Mouse (Mus musculus) G1E-ER4 (cell line): Measurements from ENCODE around the gene Fosl2. TPM values are rescaled to one million over a fixed set of nuclear protein-coding genes. Genes with fewer than 3 reads are reported as not detected.

Source experiments
- GATA1 ChIP-seq: IDR thresholded peaks from one replicate; pipeline ENCODE4 v1.8.0; 2012; ENCODE audit warnings: low read length, inconsistent platforms
- polyA plus RNA-seq: library from polyadenylated mRNA; stranded (reverse); fragments of >175 nt; gene quantifications from 2 replicates; pipeline ENCODE4 v1.2.3, GENCODE M21; 2012

The Fosl2 gene
- polyA plus RNA-seq, 1 experiment = 0.16 TPM

DNA sequence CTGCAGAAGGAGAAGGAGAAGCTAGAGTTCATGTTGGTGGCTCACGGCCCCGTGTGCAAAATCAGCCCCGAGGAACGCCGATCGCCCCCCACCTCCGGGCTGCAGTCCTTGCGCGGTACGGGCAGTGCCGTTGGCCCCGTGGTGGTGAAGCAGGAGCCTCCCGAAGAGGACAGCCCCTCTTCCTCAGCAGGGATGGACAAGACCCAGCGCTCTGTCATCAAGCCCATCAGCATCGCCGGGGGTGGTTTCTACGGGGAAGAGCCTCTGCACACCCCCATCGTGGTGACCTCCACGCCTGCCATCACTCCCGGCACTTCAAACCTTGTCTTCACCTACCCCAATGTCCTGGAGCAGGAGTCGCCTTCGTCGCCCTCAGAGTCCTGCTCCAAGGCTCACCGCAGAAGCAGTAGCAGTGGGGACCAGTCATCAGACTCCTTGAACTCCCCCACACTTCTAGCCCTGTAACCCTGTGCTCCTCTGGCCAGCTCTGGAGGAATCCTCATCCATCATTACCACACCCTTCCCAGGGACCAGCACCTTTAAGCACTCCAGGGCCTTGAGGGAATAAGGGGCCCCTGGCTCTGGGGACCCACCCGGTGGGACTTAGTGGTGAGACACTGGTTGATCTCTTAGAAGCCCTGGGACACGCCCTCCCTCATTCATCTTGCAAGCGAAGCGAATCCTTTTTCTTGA, 17.3 kb downstream of the Fosl2 start:
- no peak for TF ChIP-seq GATA1

DNA sequence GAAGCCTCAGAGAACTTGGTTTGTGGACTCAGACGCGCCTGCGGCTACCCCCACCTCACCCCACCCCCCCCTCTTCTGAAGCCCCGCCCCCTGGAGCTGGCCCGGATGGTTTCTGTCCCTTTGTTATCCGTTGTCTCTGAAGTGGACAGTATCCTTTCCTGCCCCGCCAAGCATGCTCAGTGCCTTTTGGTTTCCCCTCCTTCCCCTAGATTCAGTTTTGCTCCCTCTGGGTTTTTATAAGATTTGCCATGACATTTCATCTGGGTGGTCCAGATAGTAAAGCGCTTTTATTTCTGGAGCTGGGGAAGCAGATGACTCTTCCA, 17.8 kb downstream of the Fosl2 start:
- no peak for TF ChIP-seq GATA1

DNA sequence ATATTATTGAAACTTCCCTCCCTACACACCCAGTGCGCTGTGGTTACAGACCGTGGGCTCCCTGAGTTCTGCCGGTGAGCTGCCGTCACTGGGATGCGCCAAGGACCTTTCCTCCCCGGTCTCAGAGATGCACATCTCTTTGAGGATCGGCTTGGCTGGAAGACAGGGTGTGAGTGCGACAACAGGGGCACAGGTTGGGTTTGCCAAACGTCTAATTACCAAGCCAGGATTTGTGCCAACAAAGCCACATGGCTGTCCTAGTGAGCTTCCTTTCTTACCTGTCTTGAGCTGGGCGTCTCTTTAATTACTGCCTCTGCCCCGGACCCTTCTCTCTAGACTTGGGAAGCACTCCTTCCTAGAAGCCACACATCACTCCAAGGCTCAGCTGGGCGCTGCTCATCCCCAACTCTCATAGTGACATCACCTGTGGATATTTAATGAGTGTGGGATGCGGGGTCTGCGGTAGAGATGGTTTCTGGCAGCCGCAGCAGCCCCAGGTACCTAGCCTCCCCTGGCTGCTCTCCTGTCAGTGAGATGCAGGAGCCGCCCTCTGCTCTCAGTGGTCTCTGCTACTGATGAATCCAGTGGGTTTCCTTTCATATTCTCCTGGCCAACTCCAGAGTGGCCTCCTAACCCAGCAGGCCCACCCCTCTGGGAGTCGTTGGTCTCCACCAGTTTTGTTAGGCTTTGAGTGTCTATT, 18.3 kb downstream of the Fosl2 start:
- no peak for TF ChIP-seq GATA1

DNA sequence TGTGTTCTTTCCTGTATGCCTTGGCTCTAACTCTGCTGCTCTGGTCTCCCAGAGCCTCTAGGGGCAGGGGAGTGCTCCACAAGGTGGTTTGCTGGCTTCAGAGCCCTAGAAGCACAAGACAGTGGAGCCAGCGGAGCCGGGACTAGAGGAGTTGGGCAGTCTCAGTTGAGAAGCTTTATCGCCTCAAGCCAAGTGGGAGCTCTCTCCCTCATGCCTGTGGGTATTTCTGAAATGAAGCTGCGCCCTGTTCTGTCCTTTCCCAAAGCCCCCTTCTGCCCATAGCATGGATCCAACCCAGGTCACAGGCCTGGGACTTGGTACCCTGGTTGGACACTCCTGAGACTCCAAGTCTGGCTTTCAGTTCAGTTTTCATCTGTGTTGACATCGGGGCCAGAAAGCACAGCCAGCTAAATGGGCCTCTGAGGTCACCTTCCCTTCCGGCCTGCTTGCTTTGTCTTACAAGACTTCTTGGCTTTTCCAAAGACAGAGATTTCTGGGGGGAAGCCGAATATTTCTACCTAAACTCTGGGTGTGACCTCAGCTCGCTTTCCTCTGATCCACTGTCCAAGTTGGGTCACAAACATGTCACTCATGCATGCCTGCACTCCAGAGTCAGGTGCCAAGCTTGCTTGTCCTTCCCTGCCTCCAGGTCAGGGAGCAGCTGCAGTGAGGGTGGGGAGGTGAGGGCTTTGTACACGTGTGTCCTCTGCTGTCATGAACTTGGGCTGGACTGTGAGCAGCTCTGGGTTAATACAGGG, 19.5 kb downstream of the Fosl2 start:
- no peak for TF ChIP-seq GATA1

DNA sequence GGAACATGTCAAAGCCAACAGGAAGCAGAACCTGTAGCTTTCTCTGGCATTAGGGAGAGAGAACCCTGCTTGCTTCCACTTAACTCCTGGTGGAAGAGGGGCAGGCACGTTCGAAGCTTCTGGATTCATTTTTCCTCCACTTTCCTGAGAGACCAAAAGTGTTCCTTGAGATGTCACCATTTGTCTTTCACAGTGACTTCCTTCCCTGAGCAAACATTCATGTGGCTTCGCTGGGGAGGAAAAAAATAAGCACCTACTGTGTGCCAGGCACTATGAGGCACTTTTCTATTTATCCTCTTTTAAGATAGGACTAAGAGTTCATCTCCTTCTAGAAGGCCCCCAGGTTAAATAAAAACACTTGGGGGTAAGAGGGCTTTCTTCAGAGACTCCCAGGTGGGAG, 20.3 kb downstream of the Fosl2 start:
- no peak for TF ChIP-seq GATA1

DNA sequence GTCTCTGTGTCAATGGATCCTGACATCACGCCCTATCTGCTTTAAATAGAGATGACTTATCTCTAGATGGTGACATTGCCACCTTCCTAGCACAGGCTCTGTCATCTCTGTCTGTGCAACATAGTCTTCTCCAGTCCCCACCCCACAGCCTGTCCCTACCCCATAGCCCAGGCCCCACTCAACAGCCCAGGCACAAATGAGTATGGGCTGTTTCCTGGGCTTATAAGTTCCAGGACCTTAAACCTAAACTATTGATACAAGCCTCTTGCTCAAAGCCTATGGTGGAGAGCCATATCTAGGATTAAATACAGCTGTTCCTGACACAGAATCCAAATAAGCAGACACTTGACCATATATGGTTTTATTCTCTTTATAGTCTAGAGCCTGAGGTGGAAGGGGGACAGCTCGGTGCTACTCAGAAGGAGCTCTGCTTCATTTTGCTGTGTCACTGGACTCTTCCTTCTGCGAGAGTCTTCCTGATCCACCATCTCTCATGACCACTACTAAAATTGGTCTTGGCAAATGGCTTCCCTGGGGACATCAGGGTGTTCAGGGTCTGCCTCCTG, 28.0 kb downstream of the Fosl2 start:
- no peak for TF ChIP-seq GATA1

DNA sequence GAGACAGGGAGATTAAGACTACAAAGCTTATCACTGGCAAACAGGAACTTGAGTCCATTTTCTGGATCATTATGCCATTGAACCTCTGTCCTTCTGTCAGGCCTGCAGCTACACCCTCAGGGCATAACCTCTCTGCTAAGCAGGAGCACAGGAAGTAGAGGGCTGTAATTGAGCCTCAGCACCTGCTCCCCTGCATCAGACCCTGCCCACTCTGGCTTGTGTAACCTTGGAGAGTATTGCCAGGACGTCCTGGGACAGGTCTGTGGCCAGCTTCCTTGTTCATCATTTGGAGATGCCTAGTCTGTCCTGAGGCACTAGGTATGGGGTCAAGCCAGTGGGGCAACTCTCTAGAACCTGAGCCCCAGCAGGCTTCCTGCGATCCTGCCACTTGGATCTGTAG, 36.6 kb downstream of the Fosl2 start:
- TF ChIP-seq GATA1 = no peak

DNA sequence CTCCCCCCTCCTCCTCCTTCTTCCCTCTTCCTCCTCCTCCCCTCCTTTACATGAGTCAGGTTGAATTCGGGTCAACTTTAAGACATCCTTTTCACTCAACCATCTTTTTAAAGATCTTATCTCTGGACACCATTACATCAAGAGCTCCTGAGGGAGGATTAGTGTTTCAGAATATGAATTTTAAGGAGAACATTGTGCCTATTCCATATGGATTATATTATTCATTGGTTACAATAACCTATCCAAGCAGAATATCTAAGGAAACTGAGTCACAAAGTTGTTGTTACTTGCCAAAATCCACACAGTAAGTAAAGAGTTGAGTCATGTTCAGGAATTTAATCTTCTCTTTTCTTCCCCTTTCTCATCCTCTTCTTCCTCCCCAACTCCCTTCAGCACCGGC, 41.2 kb downstream of the Fosl2 start:
- TF ChIP-seq GATA1 = no peak

DNA sequence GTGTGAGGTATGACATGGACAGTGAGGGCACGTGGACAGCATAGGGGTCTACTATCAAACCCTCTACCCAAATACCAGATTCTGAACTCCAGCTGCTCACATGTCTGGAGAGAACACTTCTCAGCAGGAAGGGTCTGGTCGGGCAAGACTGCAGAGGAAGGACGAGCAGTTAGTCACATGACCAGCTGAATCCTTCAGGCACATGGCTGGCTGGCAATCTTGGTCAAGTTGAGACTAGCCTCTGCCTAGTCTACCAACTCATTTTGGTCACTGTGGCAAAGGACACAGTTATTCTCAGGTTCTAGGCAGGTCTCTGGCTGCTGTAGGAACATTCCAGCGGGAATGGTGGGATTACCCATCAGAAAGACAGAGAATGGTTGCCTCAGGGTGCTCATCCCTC, 42.1 kb downstream of the Fosl2 start:
- TF ChIP-seq GATA1 = no peak

DNA sequence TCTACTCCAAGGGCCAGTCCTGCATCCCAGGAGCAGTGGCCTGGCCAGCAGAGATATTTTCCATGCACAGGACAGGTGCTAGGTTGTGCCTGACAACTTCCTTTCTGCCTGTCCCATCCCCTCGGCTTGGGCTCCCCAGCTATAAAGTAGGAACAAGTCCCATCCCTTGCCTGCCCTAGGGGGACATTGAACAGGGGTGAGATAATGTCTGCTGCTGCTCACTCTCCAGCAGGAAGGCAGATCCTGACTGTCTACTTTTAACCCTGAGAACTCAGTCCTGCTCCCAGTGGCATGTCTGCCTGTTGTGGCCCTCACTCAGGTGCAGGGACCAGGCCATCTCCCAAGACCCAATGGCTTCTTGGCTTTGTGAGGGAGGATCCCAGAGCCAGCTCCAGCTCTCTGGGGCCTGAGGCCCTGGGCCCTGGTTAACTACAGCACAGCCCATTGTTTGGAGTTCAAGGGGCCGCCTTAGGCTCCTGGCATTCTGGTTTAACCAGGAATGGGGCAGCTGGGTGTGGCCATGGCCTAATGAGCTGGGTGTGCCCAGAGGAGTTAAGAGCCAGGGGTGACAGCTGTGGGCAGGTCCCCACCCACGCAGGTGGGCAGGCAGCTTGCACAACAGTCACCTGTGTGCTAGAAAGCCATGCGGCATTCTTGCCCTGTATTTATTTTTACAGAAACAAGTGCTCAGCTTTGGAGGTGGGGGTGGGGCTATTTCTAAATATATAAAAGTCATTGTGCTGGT, 47.5 kb downstream of the Fosl2 start:
- TF ChIP-seq GATA1 = no peak

DNA sequence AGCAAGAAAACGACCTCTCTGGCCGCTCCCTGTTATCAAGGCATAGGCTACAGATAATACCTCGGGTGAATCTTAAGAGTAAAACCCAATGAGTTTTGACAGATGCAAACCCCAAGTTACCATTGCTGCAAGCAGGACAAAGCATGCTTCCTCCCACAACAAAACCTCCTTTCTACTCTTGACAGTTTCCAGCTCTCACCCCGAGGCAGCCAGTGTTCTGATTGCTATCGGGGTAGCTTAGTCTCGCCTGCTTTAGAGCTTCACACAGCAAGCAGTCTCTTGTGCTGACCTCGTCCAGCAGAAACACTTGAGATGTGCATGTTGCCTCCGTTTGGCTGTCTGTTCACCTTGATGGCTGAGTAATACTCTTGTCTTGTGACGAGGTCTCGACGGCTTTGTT, 52.1 kb downstream of the Fosl2 start:
- no peak for TF ChIP-seq GATA1

DNA sequence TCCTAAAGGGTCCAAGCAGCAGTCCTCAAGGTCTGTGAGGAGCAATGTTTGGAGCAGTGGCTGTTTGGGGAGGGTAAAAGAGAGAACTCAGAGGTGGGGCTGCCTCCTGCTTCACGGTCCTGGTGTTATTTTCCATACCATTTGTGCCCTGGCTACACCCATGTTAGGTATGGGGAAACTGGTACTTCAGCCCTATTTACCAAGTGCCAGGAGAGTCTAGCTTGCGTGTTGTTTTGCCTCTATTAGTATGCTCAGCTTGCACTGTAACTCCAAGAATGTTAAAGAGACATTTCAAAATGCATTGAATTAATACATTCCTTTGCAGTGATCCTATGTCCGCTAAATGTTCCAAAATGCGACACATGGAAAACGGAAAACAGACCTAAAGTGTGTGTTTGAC, 55.7 kb downstream of the Fosl2 start:
- no peak for TF ChIP-seq GATA1

DNA sequence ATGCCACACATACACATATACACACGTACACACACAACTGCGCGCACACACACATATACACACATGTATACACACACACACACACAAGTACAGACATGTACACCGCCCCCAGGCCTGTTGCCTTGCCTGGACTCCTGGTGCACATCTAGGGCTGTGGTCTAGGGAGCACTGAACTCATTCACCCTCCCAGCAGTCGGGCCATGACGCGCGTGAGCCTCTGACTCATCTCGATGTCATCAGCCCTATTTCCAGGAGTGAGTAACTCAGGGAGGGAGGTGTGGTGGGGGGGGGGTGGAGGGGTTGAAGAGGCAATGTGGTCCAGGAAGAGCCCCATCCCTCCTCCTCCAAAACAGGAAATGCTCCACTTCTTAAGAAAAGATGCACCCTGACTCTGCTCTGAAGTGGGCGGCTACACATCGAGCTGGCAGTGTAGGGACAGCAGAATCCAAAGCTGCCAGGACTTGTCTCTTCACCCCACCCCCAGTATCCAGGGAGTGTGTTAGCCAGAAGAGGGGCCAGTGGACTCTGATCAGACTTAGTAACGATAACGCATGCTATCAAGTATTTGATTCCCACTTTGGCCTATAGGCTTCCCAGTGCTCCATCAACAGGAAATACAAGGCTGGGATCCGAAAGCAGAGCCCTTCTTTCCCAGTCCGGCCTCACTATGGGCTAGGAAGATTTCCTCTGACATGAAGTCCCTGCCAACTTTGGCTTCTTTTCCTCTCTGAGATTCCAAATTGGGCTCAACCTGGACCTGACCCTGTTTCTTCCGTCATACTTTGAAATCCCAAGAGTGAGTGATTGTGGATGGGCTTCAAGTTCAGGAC, 56.6 kb downstream of the Fosl2 start:
- TF ChIP-seq GATA1 = no peak

DNA sequence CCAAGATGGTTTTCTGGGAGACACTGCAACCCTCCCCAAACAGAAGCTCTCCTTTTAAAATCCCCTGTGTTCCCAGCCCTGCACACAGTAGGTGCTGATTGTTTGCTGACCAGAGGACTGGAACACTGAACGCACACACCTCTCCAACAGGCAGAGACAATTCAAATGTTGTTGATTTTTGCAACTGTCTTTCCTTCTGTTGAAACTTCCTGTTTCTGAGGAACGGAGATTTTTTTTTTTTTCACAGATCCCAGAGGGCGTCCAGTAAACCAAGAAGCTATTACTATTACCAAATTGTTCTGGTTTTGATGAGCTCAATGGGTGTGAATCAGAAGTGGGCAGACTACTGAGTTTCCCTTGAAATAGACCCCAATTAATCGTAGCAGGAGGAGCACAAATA, 58.6 kb downstream of the Fosl2 start:
- TF ChIP-seq GATA1 = no peak
